Mouse (Mus musculus) neural tube, embryonic 14.5 days (tissue): ENCODE results near the gene Pafah1b1. TPM values are rescaled to one million over a fixed set of nuclear protein-coding genes. Genes with fewer than 3 reads are reported as not detected.

Experiments
- polyA plus RNA-seq: library from polyadenylated mRNA; unstranded; fragments of >200 nt; fragmentation: Nextera tagmentation; extraction: Ambion mirVana; gene quantifications from 2 replicates; pipeline ENCODE4 v1.2.1, GENCODE M21; 2014

Gene Pafah1b1
- polyA plus RNA-seq, 1 experiment from 2014 or later = 115 TPM

Other genes with a start within 250 kb of the Pafah1b1 start
- 9.9 and 12.7 TPM in 2 replicates for gene Rap1gap2, start 113.8 kb downstream of the Pafah1b1 start, polyA plus RNA-seq
- gene Ccdc92b, start 105.1 kb downstream of the Pafah1b1 start, polyA plus RNA-seq = 3.2 and 4.1 TPM in 2 replicates
- 15.9 and 17.7 TPM in 2 replicates for gene Cluh, start 75.2 kb downstream of the Pafah1b1 start, polyA plus RNA-seq
- gene Mettl16, start 46.2 kb upstream of the Pafah1b1 start, polyA plus RNA-seq = 33.9 and 37.1 TPM in 2 replicates
- gene Mnt, start 106.2 kb upstream of the Pafah1b1 start, polyA plus RNA-seq = 7.6 and 9.4 TPM in 2 replicates
- gene Sgsm2, start 172.4 kb upstream of the Pafah1b1 start, polyA plus RNA-seq = 25.3 and 28.7 TPM in 2 replicates
- 27.9 and 40.6 TPM in 2 replicates for gene Tsr1, start 173.4 kb upstream of the Pafah1b1 start, polyA plus RNA-seq
- gene Smg6, start 201.2 kb upstream of the Pafah1b1 start, polyA plus RNA-seq = 13.7 and 15.7 TPM in 2 replicates
- gene Srr, start 201.3 kb upstream of the Pafah1b1 start, polyA plus RNA-seq = 41.6 and 45.8 TPM in 2 replicates